Mouse (Mus musculus) adrenal gland, postnatal 4 days (tissue): ENCODE measurements around the gene Sbk3. TPM values are rescaled to one million over a fixed set of nuclear protein-coding genes. Genes with fewer than 3 reads are reported as not detected.

Source experiments
- DNase-seq, 2 experiments: peaks; one replicate each; pipeline ENCODE4 v3.0.0; 2021 to 2022; ENCODE audit warnings: low spot score in 2 of 2, mixed read lengths in 2 of 2
- total RNA-seq, 2 experiments: library from RNA; stranded (reverse); gene quantifications; 2 replicates each; pipeline ENCODE4 v1.2.3; 2021

The Sbk3 gene
- total RNA-seq, 2 experiments from 2014 or later, result 0.20 to 0.28 TPM

- no peak for DNase-seq
Observed at GRCm38 (mm10) chr7:4915669-4916416, 55.1 kb downstream of the Sbk3 start.

Other genes starting within 250 kb of the Sbk3 start
- gene Tmem150b, start 245.9 kb downstream of the Sbk3 start, total RNA-seq, result under 1 TPM; 0.11 to 0.25 TPM
- 10 to 100 TPM; 89.8 to 94.8 TPM for gene Kmt5c, start 231.1 kb downstream of the Sbk3 start, total RNA-seq
- gene Cox6b2, start 218.1 kb downstream of the Sbk3 start, total RNA-seq, result 10 to 100 TPM; 36.6 to 40.4 TPM
- not detected for gene Fam71e2, start 199.9 kb downstream of the Sbk3 start, total RNA-seq
- gene Il11, start 188.3 kb downstream of the Sbk3 start, total RNA-seq, result under 1 TPM; 0.14 to 0.31 TPM
- gene Tmem190, start 188.2 kb downstream of the Sbk3 start, total RNA-seq, result not detected
- 1 to 10 TPM; 7.1 to 9.0 TPM for gene Tmem238, start 181.5 kb downstream of the Sbk3 start, total RNA-seq
- 1,000 to 10,000 TPM; 1,263 to 1,302 TPM for gene Rpl28, start 178.3 kb downstream of the Sbk3 start, total RNA-seq
- 100 to 1,000 TPM; 140 to 156 TPM for gene Ube2s, start 158.6 kb downstream of the Sbk3 start, total RNA-seq
- gene Shisa7, start 126.5 kb downstream of the Sbk3 start, total RNA-seq, result 1 to 10 TPM; 4.4 to 6.1 TPM
- 10 to 100 TPM; 11.6 to 16.4 TPM for gene Isoc2b, start 100.9 kb downstream of the Sbk3 start, total RNA-seq
- 10 to 100 TPM; 22.6 to 22.8 TPM for gene Isoc2a, start 94.0 kb downstream of the Sbk3 start, total RNA-seq
- gene Gm36210, start 64.7 kb downstream of the Sbk3 start, total RNA-seq, result under 1 TPM in 1 of 2 experiments, not detected in 1; 0.39 TPM
- gene Zfp628, start 56.0 kb downstream of the Sbk3 start, total RNA-seq, result 10 to 100 TPM; 24.4 to 26.9 TPM
- gene Nat14, start 49.1 kb downstream of the Sbk3 start, total RNA-seq, result 10 to 100 TPM in 1 of 2 experiments, 1 to 10 TPM in 1; 9.9 to 10.1 TPM
- 10 to 100 TPM; 11.8 to 12.1 TPM for gene Ssc5d, start 45.4 kb downstream of the Sbk3 start, total RNA-seq
- under 1 TPM; 0.50 to 0.90 TPM for gene Sbk2, start 6.8 kb downstream of the Sbk3 start, total RNA-seq
- 10 to 100 TPM; 34.1 to 35.2 TPM for gene Zfp579, start 25.0 kb upstream of the Sbk3 start, total RNA-seq
- gene Zfp524, start 43.2 kb upstream of the Sbk3 start, total RNA-seq, result 10 to 100 TPM; 10.6 to 11.1 TPM
- gene Fiz1, start 43.5 kb upstream of the Sbk3 start, total RNA-seq, result 10 to 100 TPM; 39.6 to 40.5 TPM
- gene Gm44973, start 44.3 kb upstream of the Sbk3 start, total RNA-seq, result not detected
- gene Zfp865, start 49.2 kb upstream of the Sbk3 start, total RNA-seq, result 10 to 100 TPM; 40.1 to 41.8 TPM
- 1 to 10 TPM; 2.7 to 4.4 TPM for gene Ccdc106, start 49.4 kb upstream of the Sbk3 start, total RNA-seq
- not detected for gene 4632433K11Rik, start 63.0 kb upstream of the Sbk3 start, total RNA-seq
- gene Zfp784, start 67.3 kb upstream of the Sbk3 start, total RNA-seq, result 1 to 10 TPM; 7.0 to 7.1 TPM
- 10 to 100 TPM; 19.9 to 23.6 TPM for gene Zfp580, start 80.4 kb upstream of the Sbk3 start, total RNA-seq
- gene U2af2, start 91.0 kb upstream of the Sbk3 start, total RNA-seq, result 100 to 1,000 TPM; 207 to 230 TPM
- gene Epn1, start 109.1 kb upstream of the Sbk3 start, total RNA-seq, result 100 to 1,000 TPM; 166 to 167 TPM
- gene Rfpl4, start 145.8 kb upstream of the Sbk3 start, total RNA-seq, result not detected
- gene Rasl2-9, start 154.8 kb upstream of the Sbk3 start, total RNA-seq, result 1 to 10 TPM in 1 of 2 experiments, under 1 TPM in 1; 0.82 to 1.0 TPM
- gene Vmn1r55, start 178.5 kb upstream of the Sbk3 start, total RNA-seq, result not detected
- not detected for gene Vmn1r56, start 225.6 kb upstream of the Sbk3 start, total RNA-seq
- not detected for gene Vmn1r57, start 247.3 kb upstream of the Sbk3 start, total RNA-seq